Mouse (Mus musculus): ENCODE data around the gene Rln3.

The Rln3 gene

GRCm38 (mm10) chr8:84065457-84066072, 20.8 kb upstream of the Rln3 start:
- DNase-seq (ENCODE audit: low read depth, low spot score), result no peak

GRCm38 (mm10) chr8:84065037-84065436, 20.2 kb upstream of the Rln3 start, which contains the start of gene Gm10643:
TSS of gene Gm10643 (minus strand) at chr8:84065137.
- no peak for DNase-seq (ENCODE audit: low read depth, low spot score)

GRCm38 (mm10) chr8:84063861-84064610, 19.2 kb upstream of the Rln3 start:
- DNase-seq (ENCODE audit: low read depth, low spot score), result no peak

- DNase-seq (ENCODE audit: low read depth, low spot score), result no peak
These were observed 15.4 kb upstream of the Rln3 start for GRCm38 (mm10) chr8:84060245-84060644.

GRCm38 (mm10) chr8:84059226-84059625, 14.4 kb upstream of the Rln3 start:
- peak; percentile 62 for DNase-seq (ENCODE audit: low read depth, low spot score)

- no peak for DNase-seq (ENCODE audit: low read depth, low spot score)
These were observed 13.0 kb upstream of the Rln3 start for GRCm38 (mm10) chr8:84057827-84058226.

GRCm38 (mm10) chr8:84053229-84053628, 8.4 kb upstream of the Rln3 start:
- DNase-seq (ENCODE audit: low read depth, low spot score), result peak; percentile 73

- DNase-seq (ENCODE audit: low read depth, low spot score), result no peak
These were observed 7.9 kb upstream of the Rln3 start for GRCm38 (mm10) chr8:84052746-84053145.

GRCm38 (mm10) chr8:84048171-84048570, 3.4 kb upstream of the Rln3 start:
- no peak for DNase-seq (ENCODE audit: low read depth, low spot score)

GRCm38 (mm10) chr8:84046505-84046904, 1.7 kb upstream of the Rln3 start:
- peak; percentile 57 for DNase-seq (ENCODE audit: low read depth, low spot score)

GRCm38 (mm10) chr8:84044103-84044502, 697 bp downstream of the Rln3 start:
- peak; percentile 65 for DNase-seq (ENCODE audit: low read depth, low spot score)

- no peak for DNase-seq (ENCODE audit: low read depth, low spot score)
These were observed 1.9 kb downstream of the Rln3 start for GRCm38 (mm10) chr8:84042948-84043342.

GRCm38 (mm10) chr8:84042066-84042947, 2.5 kb downstream of the Rln3 start, which contains the start of gene Il27ra:
TSS of gene Il27ra (minus strand) at chr8:84042589.
- DNase-seq (ENCODE audit: low read depth, low spot score), result peak; percentile 55

- peak; percentile 93 for DNase-seq (ENCODE audit: low read depth, low spot score)
These were observed 5.8 kb downstream of the Rln3 start for GRCm38 (mm10) chr8:84039050-84039449.

GRCm38 (mm10) chr8:84038015-84038414, 6.8 kb downstream of the Rln3 start:
- no peak for DNase-seq (ENCODE audit: low read depth, low spot score)

GRCm38 (mm10) chr8:84032777-84033176, 12.0 kb downstream of the Rln3 start:
- DNase-seq (ENCODE audit: low read depth, low spot score), result no peak

GRCm38 (mm10) chr8:84029272-84029671, 15.5 kb downstream of the Rln3 start:
- DNase-seq (ENCODE audit: low read depth, low spot score), result no peak

GRCm38 (mm10) chr8:84027449-84027848, 17.4 kb downstream of the Rln3 start:
- DNase-seq (ENCODE audit: low read depth, low spot score), result peak; percentile 82

GRCm38 (mm10) chr8:84025863-84026262, 18.9 kb downstream of the Rln3 start:
- DNase-seq (ENCODE audit: low read depth, low spot score), result peak; percentile 90

GRCm38 (mm10) chr8:84024171-84024570, 20.6 kb downstream of the Rln3 start:
- DNase-seq (ENCODE audit: low read depth, low spot score), result peak; percentile 94

GRCm38 (mm10) chr8:84023631-84024030, 21.2 kb downstream of the Rln3 start:
- DNase-seq (ENCODE audit: low read depth, low spot score), result no peak

GRCm38 (mm10) chr8:84023085-84023484, 21.7 kb downstream of the Rln3 start:
- no peak for DNase-seq (ENCODE audit: low read depth, low spot score)
